Mouse (Mus musculus) intestine, embryonic 14.5 days (tissue): ENCODE results near the gene Krt17. TPM values are rescaled to one million over a fixed set of nuclear protein-coding genes. Genes with fewer than 3 reads are reported as not detected.

ENCODE experiments used
- ATAC-seq: fragments of 200-750 bp; cut with Nextera tagmentation; replicated peaks from 2 replicates; pipeline ENCODE4 v1.8.0; 2017; ENCODE audit warnings: low read depth, moderate number of reproducible peaks, moderate TSS enrichment, moderate library complexity; ENCODE audit not compliant: low FRiP score, low TSS enrichment
- DNase-seq: peaks from one replicate; pipeline ENCODE4 v3.0.0-alpha.2; 2018; ENCODE audit warnings: low spot score
- H3K27ac ChIP-seq: fragments of 300-500 bp; sonication (generic); 2 replicates; pipeline ENCODE4 v1.5.1; 2014; ENCODE audit warnings: low read depth, mild to moderate bottlenecking, control low read depth
- H3K27me3 ChIP-seq: fragments of 300-500 bp; sonication (generic); replicated peaks from 2 replicates; pipeline ENCODE4 v1.6.1; 2014; ENCODE audit warnings: low read length, control low read depth; ENCODE audit not compliant: control insufficient read depth, insufficient read depth
- H3K36me3 ChIP-seq: fragments of 300-500 bp; sonication (generic); 2 replicates; pipeline ENCODE4 v1.6.1; 2014; ENCODE audit warnings: low read length, control low read depth; ENCODE audit not compliant: control insufficient read depth, insufficient read depth
- H3K4me1 ChIP-seq: fragments of 300-500 bp; sonication (generic); replicated peaks from 2 replicates; pipeline ENCODE4 v1.6.1; 2014; ENCODE audit warnings: low read length, control low read depth, mixed read lengths; ENCODE audit not compliant: control insufficient read depth, insufficient read depth
- H3K4me2 ChIP-seq: fragments of 300-500 bp; sonication (generic); 2 replicates; pipeline ENCODE4 v1.6.1; 2014; ENCODE audit warnings: low read length
- H3K4me3 ChIP-seq: fragments of 300-500 bp; sonication (generic); 2 replicates; pipeline ENCODE4 v1.5.1; 2014; ENCODE audit warnings: low read depth, low read length, control low read depth, mixed read lengths
- H3K9ac ChIP-seq: fragments of 300-500 bp; sonication (generic); 2 replicates; pipeline ENCODE4 v1.6.1; 2014; ENCODE audit warnings: mild to moderate bottlenecking, low read length
- H3K9me3 ChIP-seq: fragments of 300-500 bp; sonication (generic); 2 replicates; pipeline ENCODE4 v1.6.1; 2016; ENCODE audit warnings: low read length, control low read depth; ENCODE audit not compliant: control insufficient read depth
- WGBS: fragments of 180-500 bp; shearing (Covaris S2); extraction: QIAGEN DNeasy Blood & Tissue Kit; methylation state at CpG from one replicate; pipeline ENCODE4 v1.1.7; 2014; 5-methylcytosine and 5-hydroxymethylcytosine counted together
- polyA plus RNA-seq: library from polyadenylated mRNA; unstranded; fragments of >200 nt; fragmentation: Nextera tagmentation; extraction: Ambion mirVana; gene quantifications from 2 replicates; pipeline ENCODE4 v1.2.1, GENCODE M21; 2014

Gene Krt17
- polyA plus RNA-seq, 1 experiment from 2014 or later, result 9.9 TPM

- no peak overlapping the region for H3K4me3 ChIP-seq
- H3K36me3 ChIP-seq, result no peaks in the 10 kb centered on the region
- WGBS, result 64% methylated on average over 15 of the region's 15 CpGs
- H3K4me1 ChIP-seq, result no peaks in the 10 kb centered on the region
- no peak overlapping the region for H3K4me2 ChIP-seq
- no peak for ATAC-seq
- no peaks in the 10 kb centered on the region for H3K9me3 ChIP-seq
- H3K9ac ChIP-seq, result no peak overlapping the region
- H3K27me3 ChIP-seq, result no peaks in the 10 kb centered on the region
- no peak for DNase-seq
- no peak overlapping the region for H3K27ac ChIP-seq
Observed at GRCm38 (mm10) chr11:100277726-100278480, 17.1 kb upstream of the Krt17 start.

DNA sequence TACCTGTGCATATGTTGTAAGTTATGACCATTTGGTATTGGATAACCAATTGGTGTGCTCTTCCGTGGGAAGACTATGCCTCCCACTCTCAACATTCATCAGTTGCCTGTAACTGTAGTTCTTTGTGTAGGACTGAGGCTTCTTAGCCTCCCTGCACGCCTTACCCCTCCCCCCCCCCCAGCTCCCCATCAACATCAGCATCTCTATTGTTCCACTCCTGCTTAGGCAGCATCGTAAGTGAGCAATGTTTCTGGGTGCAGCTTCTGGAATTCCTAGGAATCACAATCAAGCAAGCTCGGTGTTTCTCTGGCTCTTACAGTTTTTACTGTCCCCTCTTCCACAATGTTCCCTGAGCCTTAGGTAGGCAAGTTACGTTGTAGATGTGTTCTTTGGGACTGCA, 14.6 kb upstream of the Krt17 start:
- Histone ChIP-seq H3K4me3 (no peak overlapping the region), H3K9me3 (no peaks in the 10 kb centered on the region), H3K4me2 (no peak overlapping the region), H3K9ac (no peak overlapping the region), H3K27me3 (no peaks in the 10 kb centered on the region), H3K36me3 (no peaks in the 10 kb centered on the region), H3K4me1 (no peaks in the 10 kb centered on the region), H3K27ac (no peak overlapping the region)
- WGBS, result 60% methylated on average over 5 of the region's 5 CpGs
- no peak for ATAC-seq
- no peak for DNase-seq

GRCm38 (mm10) chr11:100274719-100275118, 13.9 kb upstream of the Krt17 start:
- WGBS, result 72% methylated on average over 7 of the region's 7 CpGs
- ATAC-seq, result no peak
- Histone ChIP-seq H3K9me3 (no peaks in the 10 kb centered on the region), H3K9ac (no peak overlapping the region), H3K4me1 (no peaks in the 10 kb centered on the region), H3K4me2 (no peak overlapping the region), H3K27ac (no peak overlapping the region), H3K4me3 (no peak overlapping the region), H3K36me3 (no peaks in the 10 kb centered on the region), H3K27me3 (no peaks in the 10 kb centered on the region)
- DNase-seq, result no peak

DNA sequence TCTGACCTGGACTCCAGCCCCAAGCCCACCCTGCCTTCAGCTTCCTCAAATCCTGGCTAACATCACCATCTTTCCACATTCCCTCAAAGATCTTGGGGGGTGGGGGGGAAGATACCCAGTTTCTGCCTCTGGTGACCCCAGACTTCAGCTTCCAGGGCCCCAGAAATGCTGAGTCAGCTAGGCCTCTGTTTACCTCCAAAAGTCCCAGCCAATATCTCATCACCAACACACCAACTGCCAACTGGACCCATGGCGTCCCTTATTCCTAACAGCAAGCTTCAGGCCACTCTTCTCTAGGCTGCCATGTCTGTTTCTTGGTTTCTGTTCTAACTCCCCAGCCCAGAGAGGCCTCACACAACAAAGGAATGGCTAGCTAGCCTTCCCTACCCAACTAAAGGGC, 11.0 kb upstream of the Krt17 start:
- Histone ChIP-seq H3K4me2 (no peak overlapping the region), H3K9ac (no peak overlapping the region), H3K9me3 (no peaks in the 10 kb centered on the region), H3K36me3 (no peaks in the 10 kb centered on the region), H3K27ac (no peak overlapping the region), H3K4me1 (no peaks in the 10 kb centered on the region), H3K27me3 (no peaks in the 10 kb centered on the region), H3K4me3 (no peak overlapping the region)
- 90% methylated on average over 1 of the region's 1 CpGs for WGBS
- DNase-seq (no peak), ATAC-seq (no peak)

DNA sequence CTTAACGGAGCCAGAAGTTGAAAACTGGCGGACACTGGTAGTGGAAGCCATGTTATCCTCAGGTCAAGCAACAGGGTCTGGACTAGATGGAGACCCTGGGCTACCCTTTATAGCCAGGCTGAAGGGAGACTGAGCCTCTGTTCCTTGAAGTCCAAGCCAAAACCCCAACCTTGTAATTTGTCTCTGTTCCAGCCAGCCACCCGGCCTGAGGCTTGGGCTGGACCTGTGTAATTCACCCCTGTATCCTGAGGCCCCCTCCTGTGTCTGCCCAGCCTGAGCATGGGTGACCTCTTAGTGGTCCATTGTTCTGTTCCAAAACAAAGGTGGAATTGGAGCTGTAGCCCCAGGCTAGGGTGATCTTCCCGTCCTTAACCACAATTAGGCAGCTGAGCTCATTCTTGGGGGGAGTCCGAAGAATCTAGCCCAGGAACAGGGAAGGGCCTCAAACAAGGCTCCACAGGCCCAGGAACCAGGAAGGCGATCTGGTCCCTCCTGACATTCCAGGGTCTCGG, 9.0 kb upstream of the Krt17 start, which contains the start of gene Krt42:
Gene Krt42 (minus strand): TSS at position 51 of the 512 bp plus-strand sequence.
- Histone ChIP-seq H3K9me3 (no peaks in the 10 kb centered on the region), H3K27ac (no peak within 1 kb of the TSS), H3K36me3 (no peaks in the 10 kb centered on the region), H3K4me1 (no peaks in the 10 kb centered on the region), H3K4me3 (no peak within 1 kb of the TSS), H3K4me2 (no peak within 1 kb of the TSS), H3K27me3 (no peaks in the 10 kb centered on the region), H3K9ac (no peak within 1 kb of the TSS)
- DNase-seq, result no peak
- no peak for ATAC-seq
- WGBS, result 87% methylated on average over 7 of the region's 7 CpGs

- DNase-seq, result no peak
- no peak for ATAC-seq
- H3K4me1 ChIP-seq, result no peaks in the 10 kb centered on the region; the same call in 1 of the 2 replicates
- no peak overlapping the region for H3K27ac ChIP-seq
- no peaks in the 10 kb centered on the region for H3K9me3 ChIP-seq
- 26% methylated on average over 13 of the region's 13 CpGs for WGBS
- no peak overlapping the region for H3K4me2 ChIP-seq
- no peak overlapping the region for H3K4me3 ChIP-seq
- H3K27me3 ChIP-seq, result no peaks in the 10 kb centered on the region
- no peak overlapping the region for H3K9ac ChIP-seq
- H3K36me3 ChIP-seq, result no peaks in the 10 kb centered on the region
Observed at GRCm38 (mm10) chr11:100262058-100262980, 1.5 kb upstream of the Krt17 start.

- ATAC-seq, result no peak
- H3K27ac ChIP-seq, result no peak overlapping the region
- no peaks in the 10 kb centered on the region for H3K36me3 ChIP-seq
- H3K4me2 ChIP-seq, result no peak overlapping the region
- no peak overlapping the region for H3K9ac ChIP-seq
- no peak overlapping the region for H3K4me3 ChIP-seq
- H3K27me3 ChIP-seq, result no peaks in the 10 kb centered on the region
- no peak for DNase-seq
- WGBS, result 79% methylated on average over 9 of the region's 9 CpGs
- no peaks in the 10 kb centered on the region for H3K9me3 ChIP-seq
- no peaks in the 10 kb centered on the region; the same call in 1 of the 2 replicates for H3K4me1 ChIP-seq
Observed at GRCm38 (mm10) chr11:100261235-100261605, 391 bp upstream of the Krt17 start.

- Histone ChIP-seq H3K36me3 (no peaks in the 10 kb centered on the region), H3K9ac (no peak overlapping the region), H3K27ac (no peak overlapping the region), H3K4me1 (no peaks in the 10 kb centered on the region; the same call in 1 of the 2 replicates), H3K9me3 (no peaks in the 10 kb centered on the region), H3K4me3 (no peak overlapping the region), H3K4me2 (no peak overlapping the region), H3K27me3 (no peaks in the 10 kb centered on the region)
- WGBS, result 95% methylated on average over 9 of the region's 9 CpGs
- DNase-seq (no peak), ATAC-seq (no peak)
Observed at GRCm38 (mm10) chr11:100259079-100259478, 1.8 kb downstream of the Krt17 start.
